Mouse (Mus musculus) G1E (cell line): Measurements from ENCODE around the gene Crocc.

Experiments used
- CTCF ChIP-seq: IDR thresholded peaks from 2 replicates; pipeline ENCODE4 v1.5.1; 2012; ENCODE audit warnings: low read depth, low read length, inconsistent platforms, mixed read lengths
- TAL1 ChIP-seq: conservative IDR thresholded peaks from 2 replicates; pipeline ENCODE4 v1.6.1; 2012; ENCODE audit warnings: low read depth, low read length, inconsistent platforms, mixed read lengths

DNA sequence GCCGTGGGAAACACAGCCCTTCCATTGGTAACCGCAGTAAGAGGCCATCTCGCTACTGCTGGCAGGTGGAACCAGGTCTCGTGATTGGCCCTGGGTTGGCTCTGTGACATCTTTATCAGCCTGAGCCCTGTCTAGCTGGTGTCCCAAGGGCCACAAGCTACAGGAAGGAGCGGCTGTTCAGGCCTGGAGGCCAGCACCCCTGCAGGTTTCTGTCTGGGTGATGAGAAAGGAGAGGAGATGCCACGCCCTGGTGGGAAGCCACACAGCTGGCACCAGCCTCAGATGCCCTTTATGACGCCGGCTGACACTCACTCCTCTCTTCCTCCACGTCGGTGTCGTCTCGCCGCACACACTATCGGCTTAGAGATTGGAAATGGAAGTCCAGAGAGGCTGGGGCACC lies 70.9 kb downstream of the Crocc start:
- TF ChIP-seq TAL1 = no peak
- no peak for TF ChIP-seq CTCF
